Mouse (Mus musculus) layer of hippocampus, adult 18-20 months (tissue): ENCODE data around the gene Olfr65. TPM values are rescaled to one million over a fixed set of nuclear protein-coding genes. Genes with fewer than 3 reads are reported as not detected.
A peak's percentile ranks its signal among the peaks of the same experiment; 100 is the strongest.

Experiments used
- DNase-seq, 2 experiments: peaks; one replicate each; pipeline ENCODE4 v3.0.0; 2022; ENCODE audit warnings: low spot score in 2 of 2
- long read RNA-seq: library from polyadenylated mRNA; stranded (forward); transcript quantifications from one replicate; pipeline ENCODE4 v2.0.0, GENCODE M21; 2021
- total RNA-seq, 2 experiments: library from RNA; stranded (reverse); gene quantifications; 2 replicates each; pipeline ENCODE4 v1.2.3; 2021

The Olfr65 gene
- not detected for total RNA-seq
- long read RNA-seq = 0 reads

- DNase-seq = no peak
These were observed at the start of gene Olfr65 for GRCm38 (mm10) chr7:103903187-103903586. Olfr65 (plus strand) TSS chr7:103903487.

- DNase-seq = no peak
These were observed 48.6 kb upstream of the Olfr65 start for GRCm38 (mm10) chr7:103854669-103855068.

- DNase-seq = no peak
These were observed 44.2 kb upstream of the Olfr65 start for GRCm38 (mm10) chr7:103859076-103859475.

- no peak for DNase-seq
These were observed 42.4 kb upstream of the Olfr65 start for GRCm38 (mm10) chr7:103860855-103861254.

GRCm38 (mm10) chr7:103861531-103861930, 41.8 kb upstream of the Olfr65 start:
- no peak for DNase-seq

- no peak for DNase-seq
These were observed 37.6 kb upstream of the Olfr65 start for GRCm38 (mm10) chr7:103865716-103866115.

GRCm38 (mm10) chr7:103870667-103871066, 32.6 kb upstream of the Olfr65 start:
- DNase-seq = no peak

GRCm38 (mm10) chr7:103873064-103873463, 30.2 kb upstream of the Olfr65 start:
- DNase-seq = peak in 1 of 2 experiments; percentile 2

- DNase-seq = no peak
These were observed 28.8 kb upstream of the Olfr65 start for GRCm38 (mm10) chr7:103874451-103874850.

GRCm38 (mm10) chr7:103877093-103877492, 26.2 kb upstream of the Olfr65 start:
- no peak for DNase-seq

- DNase-seq = no peak
These were observed 17.1 kb upstream of the Olfr65 start, which contains the start of gene Olfr66 for GRCm38 (mm10) chr7:103886152-103886551. Olfr66 (minus strand) TSS chr7:103886252.

GRCm38 (mm10) chr7:103894385-103894784, 8.9 kb upstream of the Olfr65 start, which contains the start of gene Olfr64:
Olfr64 (minus strand) TSS chr7:103894485.
- no peak for DNase-seq

GRCm38 (mm10) chr7:103910047-103910446, 6.8 kb downstream of the Olfr65 start:
- no peak for DNase-seq

- no peak for DNase-seq
These were observed 9.8 kb downstream of the Olfr65 start for GRCm38 (mm10) chr7:103912969-103913511.

- no peak for DNase-seq
These were observed 12.1 kb downstream of the Olfr65 start for GRCm38 (mm10) chr7:103915338-103915737.

GRCm38 (mm10) chr7:103928525-103928924, 25.2 kb downstream of the Olfr65 start, which contains the start of gene Olfr631:
Olfr631 (plus strand) TSS chr7:103928825.
- no peak for DNase-seq

GRCm38 (mm10) chr7:103934264-103934663, 31.0 kb downstream of the Olfr65 start, which contains the start of gene Olfr632:
Olfr632 (plus strand) TSS chr7:103934347.
- DNase-seq = no peak

GRCm38 (mm10) chr7:103942730-103943129, 39.4 kb downstream of the Olfr65 start:
- no peak for DNase-seq

GRCm38 (mm10) chr7:103944137-103944536, 40.9 kb downstream of the Olfr65 start, which contains the start of gene Olfr633:
Olfr633 (plus strand) TSS chr7:103944437.
- no peak for DNase-seq
